Mouse (Mus musculus) liver, postnatal 0 days (tissue): ENCODE measurements at regions not wholly inside any gene's neighbourhood (a gene's known extent, or its start where the extent isn't known, plus 50 kb on each side); places are given as distances from the start of the nearest gene placed in this dataset.

Experiments
- CTCF ChIP-seq: sonication (generic); IDR thresholded peaks from 2 replicates; pipeline ENCODE4 v1.5.1; 2016; ENCODE audit warnings: antibody characterized with exemption, low read depth
- EP300 ChIP-seq: IDR thresholded peaks from 2 replicates; pipeline ENCODE4 v1.6.1; 2016; ENCODE audit warnings: antibody characterized with exemption, low read depth, mild to moderate bottlenecking

GRCm38 (mm10) chr4:131166574-131167270 is 222.5 kb downstream of the Matn1 start:
- TF ChIP-seq CTCF: no peak
- TF ChIP-seq EP300: no peak
